Mouse (Mus musculus) lung, adult 2 months (tissue): ENCODE measurements at regions not wholly inside any gene's neighbourhood (a gene's known extent, or its start where the extent isn't known, plus 50 kb on each side); places are given as distances from the start of the nearest gene placed in this dataset.

Experiments
- DNase-seq: peaks from one replicate; pipeline ENCODE4 v3.0.0; 2022
- H3K4me1 ChIP-seq: fragments of 200-500 bp; 2 replicates; pipeline ENCODE4 v1.6.1; 2011; ENCODE audit warnings: low read length; ENCODE audit not compliant: control insufficient read depth, insufficient read depth
- H3K4me3 ChIP-seq: fragments of 200-500 bp; replicated peaks from 2 replicates; pipeline ENCODE3; 2011; ENCODE audit warnings: low read depth, mild to moderate bottlenecking, control low read depth, low read length; ENCODE audit errors: extremely low read depth
- CTCF ChIP-seq: fragments of 200-500 bp; IDR thresholded peaks from 2 replicates; pipeline ENCODE4 v1.5.1; 2011; ENCODE audit warnings: mild to moderate bottlenecking, low read length, control low read depth; ENCODE audit not compliant: insufficient read depth
- POLR2A ChIP-seq: fragments of 200-500 bp; IDR thresholded peaks from 2 replicates; pipeline ENCODE4 v1.6.1; 2011; ENCODE audit warnings: low read depth, mild to moderate bottlenecking, control low read depth, low read length, borderline replicate concordance; ENCODE audit errors: extremely low read depth
- WGBS: fragments of 180-500 bp; shearing (Covaris S2); methylation state at CpG from one replicate; pipeline ENCODE4 v1.1.7; 2018; 5-methylcytosine and 5-hydroxymethylcytosine counted together

- no peaks in the 10 kb centered on the region for H3K4me1 ChIP-seq
- no peak for DNase-seq
- H3K4me3 ChIP-seq, result no peak overlapping the region
- 82% methylated on average over 2 of the region's 2 CpGs for WGBS
- TF ChIP-seq CTCF (no peak), POLR2A (no peak)
Measured at GRCm38 (mm10) chr5:53329591-53329990, 62.7 kb downstream of the Smim20 start.

GRCm38 (mm10) chr5:53336704-53337103 is 69.8 kb downstream of the Smim20 start:
- no peak for TF ChIP-seq CTCF
- DNase-seq, result no peak
- WGBS, result 75% methylated on average over 6 of the region's 6 CpGs
- no peaks in the 10 kb centered on the region for H3K4me1 ChIP-seq
- H3K4me3 ChIP-seq, result no peak overlapping the region

- Histone ChIP-seq H3K4me3 (no peak overlapping the region), H3K4me1 (no peaks in the 10 kb centered on the region)
- WGBS, result 31% methylated on average over 3 of the region's 3 CpGs
- no peak for DNase-seq
- no peak for TF ChIP-seq POLR2A
- no peak for TF ChIP-seq CTCF
Measured at GRCm38 (mm10) chr5:53337816-53338215, 70.9 kb downstream of the Smim20 start.

- H3K4me1 ChIP-seq, result no peaks in the 10 kb centered on the region; the same call in 1 of the 2 replicates
- TF ChIP-seq CTCF (no peak), POLR2A (no peak)
- no peak overlapping the region for H3K4me3 ChIP-seq
- DNase-seq, result no peak
- WGBS, result 74% methylated on average over 8 of the region's 8 CpGs
Measured at GRCm38 (mm10) chr5:53345164-53345563, 78.3 kb downstream of the Smim20 start.

DNA sequence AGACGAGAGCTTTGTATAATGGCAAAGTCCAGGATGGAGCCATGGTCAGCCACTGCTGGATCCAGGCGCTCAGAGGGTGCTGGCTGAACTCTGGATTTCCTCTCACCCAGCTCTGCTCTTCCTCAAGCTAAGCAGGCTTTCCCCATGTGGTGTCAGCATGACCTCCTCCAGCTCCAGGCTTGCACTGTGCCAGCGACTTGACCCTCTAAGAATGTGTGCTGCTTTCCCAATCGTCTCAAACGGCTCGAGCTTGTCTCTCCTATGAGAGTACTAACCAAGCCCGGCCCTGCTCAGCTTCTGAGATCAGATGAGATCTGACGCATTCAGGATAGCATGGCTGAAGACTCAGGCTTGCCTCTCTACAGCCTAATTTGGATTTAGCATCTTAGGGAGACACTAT is 79.1 kb downstream of the Smim20 start:
- 32% methylated on average over 8 of the region's 8 CpGs for WGBS
- Histone ChIP-seq H3K4me1 (no peaks in the 10 kb centered on the region; the same call in 1 of the 2 replicates), H3K4me3 (no peak overlapping the region)
- DNase-seq, result peak; percentile 29
- TF ChIP-seq CTCF, result no peak

DNA sequence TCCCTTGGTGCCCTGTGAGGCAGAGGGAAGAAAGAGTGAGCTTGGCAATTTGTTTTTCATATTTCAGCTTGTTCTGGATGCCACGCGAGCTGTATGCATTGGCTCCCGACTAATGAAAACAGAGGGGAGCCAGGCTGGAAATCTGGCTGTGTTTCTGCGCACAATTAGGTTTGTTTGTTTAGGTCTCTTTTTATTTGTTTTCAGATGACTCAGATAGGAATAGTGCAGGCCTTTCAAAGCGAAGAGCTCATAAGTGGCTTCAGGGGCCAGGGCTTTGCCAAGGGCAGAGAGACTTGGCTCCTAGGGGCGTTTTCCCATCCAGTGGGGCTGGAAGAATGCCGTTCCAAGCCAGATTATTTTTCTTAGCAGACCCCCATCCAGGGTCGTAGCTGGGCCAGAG is 79.9 kb downstream of the Smim20 start:
- peak; percentile 25 for DNase-seq
- no peak overlapping the region for H3K4me3 ChIP-seq
- WGBS, result 29% methylated on average over 8 of the region's 8 CpGs
- no peak for TF ChIP-seq POLR2A
- no peak for TF ChIP-seq CTCF
- no peaks in the 10 kb centered on the region; the same call in 1 of the 2 replicates for H3K4me1 ChIP-seq

- no peaks in the 10 kb centered on the region for H3K4me1 ChIP-seq
- DNase-seq, result no peak
- H3K4me3 ChIP-seq, result no peak overlapping the region
- TF ChIP-seq CTCF, result no peak
- TF ChIP-seq POLR2A, result no peak
- whole genome bisulfite sequencing, result 51% methylated on average over 4 of the region's 4 CpGs
Measured at GRCm38 (mm10) chr5:53352852-53353251, 86.0 kb downstream of the Smim20 start.

DNA sequence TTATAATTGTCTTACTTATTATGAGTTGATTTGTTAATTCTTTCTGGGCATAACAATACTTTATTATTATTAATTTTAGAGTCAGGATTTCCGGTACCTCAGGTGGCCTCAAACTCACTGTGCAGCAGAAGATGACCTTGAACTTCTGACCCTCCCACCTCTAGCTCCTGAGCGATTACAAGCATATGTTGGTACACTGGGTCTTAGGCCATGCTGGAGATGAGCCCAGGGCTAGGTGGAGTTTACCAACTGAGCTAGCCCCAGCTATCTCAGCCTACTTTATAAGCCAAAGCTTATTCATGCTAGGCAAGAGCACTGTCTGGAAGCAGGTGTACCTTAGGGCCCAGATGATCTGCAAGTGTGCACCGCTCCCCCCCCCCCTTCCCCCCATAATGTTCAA is 87.4 kb downstream of the Smim20 start:
- 90% methylated on average over 3 of the region's 3 CpGs for WGBS
- TF ChIP-seq POLR2A (no peak), CTCF (no peak)
- DNase-seq, result no peak
- no peak overlapping the region for H3K4me3 ChIP-seq
- H3K4me1 ChIP-seq, result no peaks in the 10 kb centered on the region

DNA sequence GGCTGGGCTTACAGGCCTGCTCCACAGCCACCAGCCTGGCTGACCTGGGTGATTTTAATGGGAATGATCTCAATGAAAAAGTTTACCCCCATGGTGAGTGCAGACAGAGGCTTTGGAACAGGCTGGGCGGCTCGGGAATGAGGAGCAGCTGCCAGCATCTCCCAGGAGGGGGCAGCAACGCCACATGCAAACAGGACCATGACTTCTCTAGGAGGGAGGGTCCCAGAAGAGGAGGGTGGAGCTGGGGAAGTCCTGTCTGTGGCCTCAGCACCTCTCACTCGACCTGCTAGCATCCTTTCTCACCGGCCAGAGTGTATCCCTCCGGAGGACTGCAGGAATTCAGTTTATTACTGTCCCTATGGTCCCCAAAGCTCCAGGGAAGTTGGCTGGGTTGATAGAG is 88.2 kb downstream of the Smim20 start:
- TF ChIP-seq POLR2A (no peak), CTCF (peak; percentile 89)
- DNase-seq, result peak; percentile 79
- 0% methylated on average over 6 of the region's 6 CpGs for WGBS
- Histone ChIP-seq H3K4me1 (no peaks in the 10 kb centered on the region), H3K4me3 (no peak overlapping the region)

DNA sequence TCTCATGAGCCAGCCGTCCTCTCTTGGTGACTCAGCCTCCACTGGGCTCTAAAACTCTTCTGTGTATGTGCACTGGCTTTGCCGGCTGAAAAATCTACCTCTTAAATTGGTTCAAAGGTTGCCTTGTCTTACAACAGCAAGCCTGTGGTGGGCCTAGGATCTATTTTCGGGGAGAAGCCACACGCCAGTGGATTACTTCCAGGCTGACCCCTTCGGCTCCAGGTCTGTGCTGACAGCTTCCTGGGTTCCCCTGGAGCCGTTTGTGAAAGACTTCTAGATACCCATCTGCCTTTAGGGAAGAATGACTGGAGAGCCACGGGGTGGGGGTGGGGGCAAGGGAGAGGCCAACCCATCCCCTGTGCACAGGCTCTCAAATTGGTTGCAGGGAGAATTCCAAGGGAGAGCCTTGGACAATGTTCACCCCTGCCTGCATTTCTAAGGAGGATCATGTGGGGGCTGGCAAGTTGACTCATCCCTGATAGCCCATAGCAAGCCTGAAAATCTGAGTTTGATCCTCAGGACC is 90.3 kb downstream of the Smim20 start:
- 64% methylated on average over 7 of the region's 7 CpGs for WGBS
- Histone ChIP-seq H3K4me3 (no peak overlapping the region), H3K4me1 (no peaks in the 10 kb centered on the region)
- TF ChIP-seq CTCF (no peak), POLR2A (no peak)
- DNase-seq, result no peak

DNA sequence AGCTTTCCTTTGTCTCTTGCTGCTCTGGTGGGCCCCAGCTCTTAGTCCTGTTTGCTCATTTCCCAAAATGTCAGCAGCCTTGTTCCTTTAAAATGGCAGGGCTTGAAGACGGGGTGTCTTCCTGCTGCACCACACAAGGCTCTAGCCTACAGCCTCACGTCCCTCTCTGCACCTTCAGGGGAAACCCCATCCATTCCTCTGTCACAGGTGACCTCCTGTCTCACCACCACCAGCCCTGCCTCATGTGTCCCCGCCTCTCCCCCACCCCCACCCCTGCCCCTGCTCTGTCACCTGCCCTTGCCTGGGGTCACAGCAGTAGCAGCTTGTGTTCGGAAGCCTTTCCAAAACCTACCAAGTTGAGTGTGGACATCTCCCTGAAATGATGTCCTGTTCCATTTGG is 91.3 kb downstream of the Smim20 start:
- no peak for TF ChIP-seq CTCF
- no peak for TF ChIP-seq POLR2A
- WGBS, result 52% methylated on average over 4 of the region's 4 CpGs

More for the DNA sequence above, 91.3 kb downstream of the Smim20 start:
- H3K4me1 ChIP-seq, result no peaks in the 10 kb centered on the region
- H3K4me3 ChIP-seq, result no peak overlapping the region
- DNase-seq, result no peak
